Mouse (Mus musculus) MEL (cell line): ENCODE data around the gene Pcgf6. TPM values are rescaled to one million over a fixed set of nuclear protein-coding genes. Genes with fewer than 3 reads are reported as not detected.

ENCODE experiments used
- DNase-seq: peaks from one replicate; pipeline ENCODE4 v3.0.0; 2011; ENCODE audit warnings: low read depth, low spot score
- H3K27ac ChIP-seq: 2 replicates; pipeline ENCODE4 v1.5.1; 2012; ENCODE audit warnings: low read depth, mild to moderate bottlenecking, control low read depth, low read length, moderate library complexity; ENCODE audit not compliant: control insufficient read depth
- H3K27me3 ChIP-seq, 2 experiments: fragments of 150-350 bp in 1 of 2; sonication (generic) in 1 of 2; 2 replicates each; pipeline ENCODE4 v1.6.1; 2012; ENCODE audit warnings: low read length in 2 of 2, mild to moderate bottlenecking in 2 of 2, improper control_type of control experiment in 1 of 2, moderate library complexity in 1 of 2; ENCODE audit not compliant: insufficient read depth in 2 of 2, control insufficient read depth in 1 of 2
- H3K36me3 ChIP-seq, 2 experiments: 2 replicates each; pipeline ENCODE4 v1.6.1; 2012 to 2014; ENCODE audit warnings: low read length in 2 of 2, improper control_type of control experiment in 1 of 2, inconsistent platforms in 1 of 2, mild to moderate bottlenecking in 1 of 2; ENCODE audit not compliant: insufficient read depth in 2 of 2, control insufficient read depth in 1 of 2
- H3K4me1 ChIP-seq, 2 experiments: fragments of 150-350 bp in 1 of 2; sonication (generic) in 1 of 2; 2 replicates each; pipeline ENCODE4 v1.6.1; 2012; ENCODE audit warnings: low read length in 2 of 2, improper control_type of control experiment in 1 of 2, mild to moderate bottlenecking in 1 of 2; ENCODE audit not compliant: insufficient read depth in 2 of 2, control insufficient read depth in 1 of 2
- H3K4me3 ChIP-seq, 2 experiments: fragments of 150-350 bp in 1 of 2; sonication (generic) in 1 of 2; 2 replicates each; pipeline ENCODE4 v1.5.1; 2012; ENCODE audit warnings: low read depth in 2 of 2, low read length in 2 of 2, mild to moderate bottlenecking in 2 of 2, moderate library complexity in 2 of 2, control low read depth in 1 of 2, improper control_type of control experiment in 1 of 2; ENCODE audit not compliant: control insufficient read depth in 1 of 2, insufficient read depth in 1 of 2
- H3K79me2 ChIP-seq: 2 replicates; pipeline ENCODE4 v1.6.1; 2012; ENCODE audit warnings: mild to moderate bottlenecking, low read length, moderate library complexity; ENCODE audit not compliant: control insufficient read depth, poor library complexity, insufficient read depth
- H3K9ac ChIP-seq: 2 replicates; pipeline ENCODE4 v1.6.1; 2012; ENCODE audit warnings: low read depth, mild to moderate bottlenecking, control low read depth, low read length, moderate library complexity; ENCODE audit not compliant: control insufficient read depth, poor library complexity, severe bottlenecking
- H3K9me3 ChIP-seq: fragments of 150-350 bp; sonication (generic); replicated peaks from 2 replicates; pipeline ENCODE4 v1.6.1; 2012; ENCODE audit warnings: mild to moderate bottlenecking, low read length, improper control_type of control experiment, moderate library complexity; ENCODE audit not compliant: insufficient read depth
- CHD2 ChIP-seq: IDR thresholded peaks from 2 replicates; pipeline ENCODE4 v1.6.1; 2011; ENCODE audit warnings: low read length, improper control_type of control experiment
- CTCF ChIP-seq, 3 experiments: IDR thresholded peaks in 2 of 3; conservative IDR thresholded peaks in 1 of 3; 2 replicates each; pipeline ENCODE4 v1.5.1; 2011 to 2012; ENCODE audit warnings: low read length in 3 of 3, low read depth in 2 of 3, mild to moderate bottlenecking in 2 of 3, improper control_type of control experiment in 1 of 3, inconsistent platforms in 1 of 3, mixed read lengths in 1 of 3, moderate library complexity in 1 of 3; ENCODE audit not compliant: control insufficient read depth in 1 of 3, insufficient read depth in 1 of 3, poor library complexity in 1 of 3, severe bottlenecking in 1 of 3
- ELF1 ChIP-seq: IDR thresholded peaks from 2 replicates; pipeline ENCODE4 v1.6.1; 2014; ENCODE audit warnings: low read depth, mild to moderate bottlenecking, inconsistent platforms, low read length, improper control_type of control experiment, moderate library complexity
- ETS1 ChIP-seq: IDR thresholded peaks from 2 replicates; pipeline ENCODE4 v1.6.1; 2012; ENCODE audit warnings: low read depth, mild to moderate bottlenecking, inconsistent platforms, low read length, improper control_type of control experiment, moderate library complexity
- GATA1 ChIP-seq: IDR thresholded peaks from 2 replicates; pipeline ENCODE4 v1.6.1; 2011; ENCODE audit warnings: low read depth, low read length, improper control_type of control experiment
- KAT2A ChIP-seq: conservative IDR thresholded peaks from 2 replicates; pipeline ENCODE4 v1.6.1; 2012; ENCODE audit warnings: low read depth, low read length, improper control_type of control experiment, inconsistent platforms
- MAFK ChIP-seq: IDR thresholded peaks from 2 replicates; pipeline ENCODE4 v1.6.1; 2011; ENCODE audit warnings: low read depth, mild to moderate bottlenecking, low read length, improper control_type of control experiment, borderline replicate concordance
- MAX ChIP-seq: IDR thresholded peaks from 2 replicates; pipeline ENCODE4 v1.6.1; 2011; ENCODE audit warnings: low read length, improper control_type of control experiment
- MEF2A ChIP-seq: IDR thresholded peaks from 2 replicates; pipeline ENCODE4 v1.6.1; 2014; ENCODE audit warnings: low read depth, mild to moderate bottlenecking, inconsistent platforms, low read length, improper control_type of control experiment; ENCODE audit not compliant: poor library complexity, insufficient replicate concordance, severe bottlenecking; ENCODE audit errors: extremely low read depth
- NELFE ChIP-seq: IDR thresholded peaks from 2 replicates; pipeline ENCODE4 v1.6.1; 2011; ENCODE audit warnings: low read depth, low read length, improper control_type of control experiment
- POLR2AphosphoS5 ChIP-seq: IDR thresholded peaks from 2 replicates; pipeline ENCODE4 v1.6.1; 2012; ENCODE audit warnings: low read depth, borderline replicate concordance, mild to moderate bottlenecking, inconsistent platforms, low read length, moderate library complexity, mixed read lengths
- RCOR1 ChIP-seq: IDR thresholded peaks from 2 replicates; pipeline ENCODE4 v1.6.1; 2012; ENCODE audit warnings: low read depth, mild to moderate bottlenecking, inconsistent platforms, low read length, improper control_type of control experiment
- TBP ChIP-seq: IDR thresholded peaks from 2 replicates; pipeline ENCODE4 v1.8.0; 2011; ENCODE audit warnings: low read depth, low read length, improper control_type of control experiment
- USF2 ChIP-seq, 2 experiments: IDR thresholded peaks; 2 replicates each; pipeline ENCODE4 v1.6.1; 2011 to 2012; ENCODE audit warnings: improper control_type of control experiment in 2 of 2, low read length in 2 of 2, borderline replicate concordance in 1 of 2, inconsistent platforms in 1 of 2, low read depth in 1 of 2, mild to moderate bottlenecking in 1 of 2; ENCODE audit not compliant: insufficient read depth in 1 of 2
- ZKSCAN1 ChIP-seq: IDR thresholded peaks from 2 replicates; pipeline ENCODE4 v1.6.1; 2012; ENCODE audit warnings: low read depth, mild to moderate bottlenecking, inconsistent platforms, low read length, improper control_type of control experiment, moderate library complexity
- ZNF384 ChIP-seq: IDR thresholded peaks from 2 replicates; pipeline ENCODE4 v1.6.1; 2012; ENCODE audit warnings: low read depth, mild to moderate bottlenecking, inconsistent platforms, low read length, improper control_type of control experiment
- polyA plus RNA-seq, 2 experiments: library from polyadenylated mRNA; stranded (reverse) in 1 of 2; unstranded in 1 of 2; fragments of >175 nt in 1 of 2; fragments of >200 nt in 1 of 2; gene quantifications; 2 replicates each; pipeline versions ENCODE4 v1.2.1 to v1.2.4; 2012; ENCODE audit warnings: low replicate concordance in 2 of 2, low read depth in 1 of 2; ENCODE audit not compliant: insufficient read length in 2 of 2, insufficient read depth in 1 of 2, missing spikeins in 1 of 2
- total RNA-seq: library from RNA; depleted of rRNA; stranded (reverse); fragments of 300-350 nt; gene quantifications from 2 replicates; pipeline ENCODE4 v1.2.3, GENCODE M21; 2012

Pcgf6 gene
- total and polyA plus RNA-seq, 3 experiments = 29.0 to 47.5 TPM; not detected in 1

DNA sequence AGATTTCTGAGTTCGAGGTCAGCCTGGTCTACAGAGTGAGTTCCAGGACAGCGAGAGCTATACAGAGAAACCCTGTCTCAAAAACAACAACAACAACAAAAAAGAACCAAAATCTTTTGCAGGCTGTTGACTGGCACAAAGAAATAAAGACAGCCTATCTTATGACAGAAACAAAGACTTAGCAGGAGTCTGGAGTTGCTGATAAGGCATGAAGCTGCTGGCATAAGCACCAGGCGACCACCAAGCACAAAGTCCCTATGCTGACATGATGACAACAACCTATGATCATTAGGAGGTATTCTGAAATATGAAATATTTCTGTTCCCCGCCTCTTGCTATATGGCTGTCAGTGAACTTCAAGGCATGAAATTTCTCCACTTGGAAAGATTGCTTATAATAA lies 51.8 kb downstream of the Pcgf6 start (continued):
- TF ChIP-seq NELFE = no peak
- TF ChIP-seq CHD2 = no peak
- no peak for TF ChIP-seq MEF2A
- 0 out of 2 replicates have a peak, but pooled peaks have one; percentile 15 for TF ChIP-seq TBP
- no peak for TF ChIP-seq KAT2A

DNA sequence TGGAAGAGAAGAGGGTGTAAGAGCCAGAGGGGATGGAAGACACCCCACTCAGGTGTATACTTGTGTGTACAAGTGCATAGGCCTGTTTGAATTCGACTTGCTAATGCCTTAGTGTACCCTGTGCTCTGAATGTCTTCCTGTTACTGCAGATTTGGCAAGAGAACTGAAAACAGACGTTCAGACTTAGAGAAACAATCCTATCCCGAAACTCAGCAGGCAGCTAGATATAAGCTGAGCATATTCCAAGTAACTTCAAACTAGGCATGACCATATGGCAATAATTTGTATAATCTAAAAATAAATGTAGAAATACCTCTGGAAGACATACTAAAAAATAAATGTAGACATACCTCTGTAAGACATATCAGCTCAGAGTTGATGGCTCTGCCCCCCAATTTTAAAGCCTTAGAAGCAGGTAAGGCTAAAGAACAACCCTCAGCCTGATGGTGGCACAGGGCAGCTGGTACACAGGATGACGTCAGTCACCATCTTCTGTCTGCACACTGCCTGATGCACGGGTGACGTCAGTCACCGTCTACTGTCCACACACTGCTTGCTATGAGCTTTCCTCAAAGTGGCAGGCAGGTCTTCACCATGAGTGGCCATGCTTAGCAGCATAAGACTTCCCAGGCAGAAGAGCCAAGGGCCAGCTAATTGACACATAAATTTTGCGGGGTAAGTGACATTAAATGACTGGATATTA lies 52.4 kb downstream of the Pcgf6 start:
- Histone ChIP-seq H3K9me3 (no peaks in the 10 kb centered on the region), H3K27ac (no peak overlapping the region), H3K79me2 (no peaks in the 10 kb centered on the region), H3K36me3 (peaks cover 0 to 17% of the 10 kb centered on the region in 2 experiments; a peak in 2 of 4 replicates), H3K27me3 (no peaks in the 10 kb centered on the region), H3K4me1 (peaks cover 12 to 23% of the 10 kb centered on the region in 2 experiments), H3K4me3 (no peak overlapping the region), H3K9ac (no peak overlapping the region)
- no peak for DNase-seq
- TF ChIP-seq NELFE (no peak), USF2 (IDR thresholded peaks at IDR 0.05; ENCODE audit: borderline replicate concordance in 1 of 2, insufficient read depth in 1 of 2, low read depth in 1 of 2, low read length in 2 of 2) (no peak), GATA1 (no peak), TBP (no peak), MAX (no peak), CTCF (IDR thresholded peaks at IDR 0.05 in 2 of 3, conservative IDR thresholded peaks at IDR 0.05 in 1 of 3; ENCODE audit: control insufficient read depth in 1 of 3, insufficient read depth in 1 of 3, low read depth in 2 of 3, low read length in 3 of 3, poor library complexity in 1 of 3, severe bottlenecking in 1 of 3) (no peak), CHD2 (no peak), KAT2A (no peak), MAFK (no peak), ZNF384 (no peak), MEF2A (no peak), ELF1 (no peak), ZKSCAN1 (no peak), RCOR1 (no peak)

DNA sequence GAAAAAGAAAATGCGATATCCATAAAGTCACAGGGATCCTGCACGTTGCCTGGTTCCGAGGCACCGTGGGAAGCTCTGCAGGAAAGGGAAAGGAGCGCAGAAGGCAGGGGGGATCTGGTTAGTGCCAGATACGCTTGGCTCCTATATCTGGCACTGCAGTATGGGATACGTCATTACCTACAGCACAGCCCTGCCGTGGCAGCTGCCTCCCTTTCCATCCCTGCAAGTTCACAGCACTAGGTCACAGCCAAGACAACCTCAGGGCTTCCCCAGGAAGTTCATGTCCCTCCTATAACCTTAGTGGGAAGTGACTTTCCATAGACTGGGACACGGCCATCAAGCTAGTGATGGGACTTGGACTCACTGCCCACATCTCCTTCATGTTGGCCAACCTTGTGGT lies 54.6 kb downstream of the Pcgf6 start:
- no peaks in the 10 kb centered on the region for H3K27me3 ChIP-seq
- no peak overlapping the region for H3K9ac ChIP-seq
- DNase-seq = no peak
- H3K36me3 ChIP-seq = peaks cover 0 to 15% of the 10 kb centered on the region in 2 experiments; a peak in 2 of 4 replicates
- H3K9me3 ChIP-seq = no peaks in the 10 kb centered on the region
- H3K4me3 ChIP-seq = no peak overlapping the region
- H3K27ac ChIP-seq = no peak overlapping the region
- TF ChIP-seq GATA1 (no peak), ETS1 (no peak), POLR2AphosphoS5 (no peak), USF2 (IDR thresholded peaks at IDR 0.05; ENCODE audit: borderline replicate concordance in 1 of 2, insufficient read depth in 1 of 2, low read depth in 1 of 2, low read length in 2 of 2) (no peak)
- no peaks in the 10 kb centered on the region for H3K79me2 ChIP-seq
- peaks cover 10 to 16% of the 10 kb centered on the region in 2 experiments for H3K4me1 ChIP-seq
